Mouse (Mus musculus) cerebellum, adult 11-12 months (tissue): ENCODE data around the gene Gm13057.
"Not testable (repeated sequence)": the region's sequence is repeated elsewhere in the genome, so short reads cannot be mapped to it uniquely, and the experiment has no call there.

ENCODE experiments used
- DNase-seq: peaks from one replicate; pipeline ENCODE4 v3.0.0; 2022

Gm13057 gene

GRCm38 (mm10) chr4:143551400-143551799 lies at the start of gene Gm13057, which contains the start of gene BC080695:
Gene Gm13057 (plus strand): TSS chr4:143551709.
Gene BC080695 (plus strand): TSS chr4:143551700.
- not testable (repeated sequence) for DNase-seq

- no peak for DNase-seq
These were observed 40.5 kb upstream of the Gm13057 start, which contains the start of gene Gm13043 for GRCm38 (mm10) chr4:143511043-143511442. Gene Gm13043 (plus strand): TSS chr4:143511343.

- DNase-seq, result not testable (repeated sequence)
These were observed 15.9 kb upstream of the Gm13057 start, which contains the start of gene Gm13040 for GRCm38 (mm10) chr4:143535654-143536053. Gene Gm13040 (plus strand): TSS chr4:143535954.
